Mouse (Mus musculus) E14TG2a.4 (cell line): Measurements from ENCODE around the gene Lama2.

Source experiments
- CTCF ChIP-seq: conservative IDR thresholded peaks from 2 replicates; pipeline ENCODE4 v1.5.1; 2014; ENCODE audit warnings: low read length
- NANOG ChIP-seq: IDR thresholded peaks from 2 replicates; pipeline ENCODE4 v1.6.1; 2014; ENCODE audit warnings: borderline replicate concordance, low read length, mixed read lengths

GRCm38 (mm10) chr10:27133135-27133534, 486.4 kb downstream of the Lama2 start:
- TF ChIP-seq CTCF (peak; percentile 56), NANOG (no peak)
